Mouse (Mus musculus) liver, embryonic 14.5 days (tissue): ENCODE results near the gene Rhbdd2. TPM values are rescaled to one million over a fixed set of nuclear protein-coding genes. Genes with fewer than 3 reads are reported as not detected.

ENCODE experiments used
- ATAC-seq: fragments of 200-750 bp; cut with Nextera tagmentation; 2 replicates; pipeline ENCODE4 v1.8.0; 2017; ENCODE audit warnings: moderate number of reproducible peaks, mild to moderate bottlenecking, moderate library complexity; ENCODE audit not compliant: insufficient read depth
- DNase-seq, 3 experiments: peaks; one replicate each; pipeline ENCODE4 v3.0.0-alpha.2; 2012 to 2013; ENCODE audit warnings: low read depth in 3 of 3, low spot score in 3 of 3
- H3K27ac ChIP-seq: fragments of 300-500 bp; sonication (generic); 2 replicates; pipeline ENCODE4 v1.5.1; 2014; ENCODE audit warnings: moderate library complexity, mild to moderate bottlenecking, control low read depth, inconsistent platforms
- H3K27me3 ChIP-seq: fragments of 300-500 bp; sonication (generic); 2 replicates; pipeline ENCODE4 v1.6.1; 2014; ENCODE audit warnings: mild to moderate bottlenecking, low read length, moderate library complexity; ENCODE audit not compliant: control insufficient read depth, insufficient read depth
- H3K36me3 ChIP-seq: fragments of 300-500 bp; sonication (generic); replicated peaks from 2 replicates; pipeline ENCODE4 v1.6.1; 2014; ENCODE audit warnings: low read depth; ENCODE audit not compliant: control insufficient read depth, insufficient read depth
- H3K4me1 ChIP-seq, 2 experiments: fragments of 200-500 bp in 1 of 2; fragments of 300-500 bp in 1 of 2; sonication (generic) in 1 of 2; replicated peaks; 2 replicates each; pipeline ENCODE4 v1.6.1; 2012 to 2014; ENCODE audit warnings: antibody characterized with exemption in 1 of 2, inconsistent platforms in 1 of 2, low read length in 1 of 2; ENCODE audit not compliant: control insufficient read depth in 2 of 2, insufficient read depth in 2 of 2
- H3K4me2 ChIP-seq: fragments of 300-500 bp; sonication (generic); 2 replicates; pipeline ENCODE4 v1.6.1; 2014; ENCODE audit warnings: low read depth, mild to moderate bottlenecking, control low read depth, moderate library complexity
- H3K4me3 ChIP-seq, 2 experiments: fragments of 200-500 bp in 1 of 2; fragments of 300-500 bp in 1 of 2; sonication (generic) in 1 of 2; 2 replicates each; pipeline ENCODE4 v1.5.1; 2012 to 2014; ENCODE audit warnings: low read depth in 2 of 2, low read length in 2 of 2, mild to moderate bottlenecking in 2 of 2, control low read depth in 1 of 2, inconsistent platforms in 1 of 2, moderate library complexity in 1 of 2; ENCODE audit not compliant: insufficient read depth in 1 of 2
- H3K9ac ChIP-seq: fragments of 300-500 bp; sonication (generic); replicated peaks from 2 replicates; pipeline ENCODE4 v1.6.1; 2014; ENCODE audit warnings: mild to moderate bottlenecking, control low read depth, moderate library complexity
- H3K9me3 ChIP-seq: fragments of 300-500 bp; sonication (generic); 2 replicates; pipeline ENCODE4 v1.6.1; 2016; ENCODE audit warnings: low read length, mixed read lengths; ENCODE audit not compliant: control insufficient read depth
- CTCF ChIP-seq: IDR thresholded peaks from 2 replicates; pipeline ENCODE4 v1.5.1; 2016; ENCODE audit warnings: antibody characterized with exemption, low read depth, control low read depth
- EP300 ChIP-seq: IDR thresholded peaks from 2 replicates; pipeline ENCODE4 v1.6.1; 2016; ENCODE audit warnings: antibody characterized with exemption, low read depth
- WGBS: fragments of 180-500 bp; shearing (Covaris S2); extraction: QIAGEN DNeasy Blood & Tissue Kit; methylation state at CpG from one replicate; pipeline ENCODE4 v1.1.7; 2014; ENCODE audit not compliant: insufficient replicate concordance; 5-methylcytosine and 5-hydroxymethylcytosine counted together
- polyA plus RNA-seq, 2 experiments: library from polyadenylated mRNA; depleted of rRNA in 1 of 2; stranded (reverse) in 1 of 2; unstranded in 1 of 2; fragments of >200 nt; fragmentation: Nextera tagmentation in 1 of 2; extraction: Ambion mirVana in 1 of 2; gene quantifications; 2 replicates each; pipeline versions ENCODE4 v1.2.1 to v1.2.3; 2012 to 2014

Gene Rhbdd2
- polyA plus RNA-seq, 2 experiments: 4.1 to 8.3 TPM

- Histone ChIP-seq H3K36me3 (no peaks in the 10 kb centered on the region), H3K4me3 (no peak overlapping the region), H3K9ac (no peak overlapping the region), H3K27me3 (no peaks in the 10 kb centered on the region), H3K4me1 (peaks cover 0 to 7% of the 10 kb centered on the region in 2 experiments; a peak in 2 of 4 replicates), H3K4me2 (no peak overlapping the region), H3K27ac (no peak overlapping the region), H3K9me3 (no peaks in the 10 kb centered on the region)
- DNase-seq (no peak), ATAC-seq (no peak)
- TF ChIP-seq CTCF (no peak), EP300 (no peak)
- WGBS: 55% methylated on average over 3 of the region's 3 CpGs
Observed at GRCm38 (mm10) chr5:135676696-135677095, 44.3 kb downstream of the Rhbdd2 start.

- WGBS: 18% methylated on average over 2 of the region's 2 CpGs
- ATAC-seq: no peak
- Histone ChIP-seq H3K4me1 (peaks cover 0 to 7% of the 10 kb centered on the region in 2 experiments; a peak in 2 of 4 replicates), H3K36me3 (no peaks in the 10 kb centered on the region), H3K27ac (no peak overlapping the region), H3K27me3 (no peaks in the 10 kb centered on the region), H3K9me3 (no peaks in the 10 kb centered on the region), H3K4me3 (no peak overlapping the region), H3K9ac (no peak overlapping the region), H3K4me2 (no peak overlapping the region)
- TF ChIP-seq CTCF (no peak), EP300 (no peak)
- no peak for DNase-seq
Observed at GRCm38 (mm10) chr5:135677251-135677650, 44.8 kb downstream of the Rhbdd2 start.

- no peak overlapping the region for H3K9ac ChIP-seq
- no peak for TF ChIP-seq CTCF
- TF ChIP-seq EP300: no peak
- DNase-seq (no peak), ATAC-seq (no peak)
- H3K4me3 ChIP-seq: no peak overlapping the region
- 74% methylated on average over 6 of the region's 6 CpGs for WGBS
- H3K27me3 ChIP-seq: no peaks in the 10 kb centered on the region
- no peaks in the 10 kb centered on the region for H3K9me3 ChIP-seq
- no peaks in the 10 kb centered on the region for H3K36me3 ChIP-seq
- peaks cover 0 to 12% of the 10 kb centered on the region in 2 experiments; a peak in 2 of 4 replicates for H3K4me1 ChIP-seq
- H3K4me2 ChIP-seq: no peak overlapping the region
- H3K27ac ChIP-seq: no peak overlapping the region
Observed at GRCm38 (mm10) chr5:135678481-135678880, 46.1 kb downstream of the Rhbdd2 start.

- WGBS: 59% methylated on average over 6 of the region's 6 CpGs
- no peak for DNase-seq
- no peaks in the 10 kb centered on the region for H3K36me3 ChIP-seq
- H3K9ac ChIP-seq: no peak overlapping the region
- H3K9me3 ChIP-seq: no peaks in the 10 kb centered on the region
- no peak for TF ChIP-seq CTCF
- TF ChIP-seq EP300: no peak
- no peak overlapping the region for H3K4me2 ChIP-seq
- no peak overlapping the region for H3K27ac ChIP-seq
- ATAC-seq: no peak
- H3K27me3 ChIP-seq: no peaks in the 10 kb centered on the region
- peaks cover 0 to 6% of the 10 kb centered on the region in 2 experiments; a peak in 2 of 4 replicates for H3K4me1 ChIP-seq
- no peak overlapping the region for H3K4me3 ChIP-seq
Observed at GRCm38 (mm10) chr5:135680967-135681545, 48.6 kb downstream of the Rhbdd2 start.

GRCm38 (mm10) chr5:135682009-135682408, 49.6 kb downstream of the Rhbdd2 start:
- H3K27me3 ChIP-seq: no peaks in the 10 kb centered on the region
- H3K36me3 ChIP-seq: no peaks in the 10 kb centered on the region
- H3K4me1 ChIP-seq: peaks cover 0 to 8% of the 10 kb centered on the region in 2 experiments; a peak in 2 of 4 replicates
- H3K4me2 ChIP-seq: no peak overlapping the region
- TF ChIP-seq EP300 (no peak), CTCF (no peak)
- DNase-seq (no peak), ATAC-seq (no peak)
- H3K9me3 ChIP-seq: no peaks in the 10 kb centered on the region
- H3K27ac ChIP-seq: no peak overlapping the region
- H3K4me3 ChIP-seq: no peak overlapping the region
- 74% methylated on average over 5 of the region's 5 CpGs for WGBS
- no peak overlapping the region for H3K9ac ChIP-seq
